Mouse (Mus musculus): ENCODE results near the gene Dock1. TPM values are rescaled to one million over a fixed set of nuclear protein-coding genes. Genes with fewer than 3 reads are reported as not detected.

Gene Dock1
- total RNA-seq (2014; rRNA removed): 14.2 and 15.2 TPM in 2 replicates
- polyA plus RNA-seq (2015; fragmentation: Nextera tagmentation; extraction: Ambion mirVana): 8.0 and 9.0 TPM in 2 replicates

- H3K4me1 ChIP-seq (ENCODE audit: insufficient read depth, low read length): peaks cover 3% of the 10 kb centered on the region; the same call in 1 of the 2 replicates
- WGBS: 4% methylated on average over 40 of the region's 77 CpGs
- no peaks in the 10 kb centered on the region for H3K9me3 ChIP-seq (ENCODE audit: low read length)
- H3K4me3 ChIP-seq (ENCODE audit: low read length): peak within 1 kb of the TSS; percentile 57
- peaks cover 4% of the 10 kb centered on the region; the same call in 1 of the 2 replicates for H3K27me3 ChIP-seq (ENCODE audit: insufficient read depth, low read length)
- no peak for TF ChIP-seq CTCF (IDR thresholded peaks at IDR 0.05; ENCODE audit: low read depth)
- H3K9ac ChIP-seq (replicated peaks; ENCODE audit: low read length): peak within 1 kb of the TSS; percentile 61
- peak; percentile 90 for ATAC-seq
- peak within 1 kb of the TSS; percentile 76 for H3K4me2 ChIP-seq (ENCODE audit: low read depth, low read length)
- H3K27ac ChIP-seq: peak within 1 kb of the TSS; percentile 70
- no peaks in the 10 kb centered on the region for H3K36me3 ChIP-seq (ENCODE audit: insufficient read depth, low read length)
- DNase-seq (ENCODE audit: low spot score): peak; percentile 68
Measured at GRCm38 (mm10) chr7:134670312-134671002, at the start of gene Dock1. Dock1 (plus strand) TSS chr7:134670654.

DNA sequence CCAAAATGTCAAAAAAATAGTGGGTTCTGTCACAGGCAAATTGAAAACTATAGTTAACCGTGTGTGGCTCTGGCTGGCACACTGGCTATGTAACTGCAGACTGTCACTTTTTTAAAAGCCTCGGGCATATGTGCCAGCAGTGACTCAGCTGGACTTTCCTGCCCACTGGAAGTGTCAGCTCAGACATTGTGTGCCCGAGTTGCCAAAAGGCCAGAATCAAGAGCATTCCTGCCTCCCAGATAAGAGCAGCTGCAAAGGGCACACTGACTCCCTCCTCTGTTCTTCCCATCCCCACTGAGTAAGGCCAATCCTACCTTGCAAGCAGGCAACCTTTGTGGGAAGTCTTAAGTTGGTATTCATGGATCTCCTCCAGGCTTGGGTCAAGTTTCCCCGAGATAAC is 42.5 kb upstream of the Dock1 start:
- Histone ChIP-seq H3K27me3 (ENCODE audit: insufficient read depth, low read length) (no peaks in the 10 kb centered on the region), H3K4me1 (ENCODE audit: insufficient read depth, low read length) (no peaks in the 10 kb centered on the region), H3K4me2 (ENCODE audit: low read depth, low read length) (no peak overlapping the region), H3K4me3 (ENCODE audit: low read length) (no peak overlapping the region), H3K9ac (replicated peaks; ENCODE audit: low read length) (no peak overlapping the region), H3K27ac (no peak overlapping the region), H3K9me3 (ENCODE audit: low read length) (no peaks in the 10 kb centered on the region), H3K36me3 (ENCODE audit: insufficient read depth, low read length) (no peaks in the 10 kb centered on the region)
- ATAC-seq: no peak
- WGBS: 72% methylated on average over 4 of the region's 4 CpGs
- no peak for TF ChIP-seq CTCF (IDR thresholded peaks at IDR 0.05; ENCODE audit: low read depth)
- DNase-seq (ENCODE audit: low spot score): no peak

GRCm38 (mm10) chr7:134650246-134650830 is 20.1 kb upstream of the Dock1 start:
- Histone ChIP-seq H3K9ac (replicated peaks; ENCODE audit: low read length) (no peak overlapping the region), H3K36me3 (ENCODE audit: insufficient read depth, low read length) (no peaks in the 10 kb centered on the region)
- DNase-seq (ENCODE audit: low spot score): no peak

DNA sequence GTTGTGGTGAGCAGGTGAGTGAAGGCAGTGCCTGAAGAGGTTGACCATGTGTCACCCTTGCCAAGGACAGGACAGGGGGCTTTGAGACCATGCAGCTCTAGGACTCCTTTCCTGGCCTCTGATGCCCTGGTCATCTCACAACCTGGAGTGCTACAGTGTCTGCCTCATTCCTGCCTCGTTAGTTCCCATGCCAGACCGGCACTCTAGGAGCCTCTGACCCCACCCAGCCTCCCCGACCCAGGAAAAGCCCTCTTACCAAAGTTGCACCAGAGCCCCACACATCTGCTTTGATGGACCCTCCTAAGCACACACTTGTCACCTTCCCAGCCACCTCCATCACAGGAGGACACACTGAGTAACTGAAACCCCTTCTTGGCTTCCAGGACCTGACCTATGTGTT is 19.4 kb upstream of the Dock1 start:
- Histone ChIP-seq H3K9ac (replicated peaks; ENCODE audit: low read length) (no peak overlapping the region), H3K36me3 (ENCODE audit: insufficient read depth, low read length) (no peaks in the 10 kb centered on the region), H3K9me3 (ENCODE audit: low read length) (no peaks in the 10 kb centered on the region), H3K27me3 (ENCODE audit: insufficient read depth, low read length) (no peaks in the 10 kb centered on the region), H3K4me3 (ENCODE audit: low read length) (no peak overlapping the region), H3K27ac (no peak overlapping the region), H3K4me2 (ENCODE audit: low read depth, low read length) (no peak overlapping the region), H3K4me1 (ENCODE audit: insufficient read depth, low read length) (no peaks in the 10 kb centered on the region)
- no peak for TF ChIP-seq CTCF (IDR thresholded peaks at IDR 0.05; ENCODE audit: low read depth)
- no peak for ATAC-seq
- 97% methylated on average over 3 of the region's 3 CpGs for WGBS
- no peak for DNase-seq (ENCODE audit: low spot score)

More at GRCm38 (mm10) chr7:134650246-134650830, 20.1 kb upstream of the Dock1 start:
- H3K9me3 ChIP-seq (ENCODE audit: low read length): no peaks in the 10 kb centered on the region
- H3K27ac ChIP-seq: no peak overlapping the region
- 87% methylated on average over 8 of the region's 8 CpGs for WGBS
- no peak for ATAC-seq
- no peak overlapping the region for H3K4me2 ChIP-seq (ENCODE audit: low read depth, low read length)
- no peaks in the 10 kb centered on the region for H3K27me3 ChIP-seq (ENCODE audit: insufficient read depth, low read length)
- no peak overlapping the region for H3K4me3 ChIP-seq (ENCODE audit: low read length)
- TF ChIP-seq CTCF (IDR thresholded peaks at IDR 0.05; ENCODE audit: low read depth): no peak
- H3K4me1 ChIP-seq (ENCODE audit: insufficient read depth, low read length): no peaks in the 10 kb centered on the region

GRCm38 (mm10) chr7:134663241-134663640 is 7.2 kb upstream of the Dock1 start:
- WGBS: 14% methylated on average over 2 of the region's 2 CpGs
- Histone ChIP-seq H3K9ac (replicated peaks; ENCODE audit: low read length) (no peak overlapping the region), H3K36me3 (ENCODE audit: insufficient read depth, low read length) (no peaks in the 10 kb centered on the region), H3K27me3 (ENCODE audit: insufficient read depth, low read length) (no peaks in the 10 kb centered on the region), H3K4me2 (ENCODE audit: low read depth, low read length) (no peak overlapping the region), H3K4me1 (ENCODE audit: insufficient read depth, low read length) (no peaks in the 10 kb centered on the region), H3K27ac (no peak overlapping the region), H3K9me3 (ENCODE audit: low read length) (0 out of 2 replicates have a peak, but pooled peaks cover 4% of the 10 kb centered on the region), H3K4me3 (ENCODE audit: low read length) (no peak overlapping the region)
- no peak for ATAC-seq
- TF ChIP-seq CTCF (IDR thresholded peaks at IDR 0.05; ENCODE audit: low read depth): no peak
- DNase-seq (ENCODE audit: low spot score): peak; percentile 31

DNA sequence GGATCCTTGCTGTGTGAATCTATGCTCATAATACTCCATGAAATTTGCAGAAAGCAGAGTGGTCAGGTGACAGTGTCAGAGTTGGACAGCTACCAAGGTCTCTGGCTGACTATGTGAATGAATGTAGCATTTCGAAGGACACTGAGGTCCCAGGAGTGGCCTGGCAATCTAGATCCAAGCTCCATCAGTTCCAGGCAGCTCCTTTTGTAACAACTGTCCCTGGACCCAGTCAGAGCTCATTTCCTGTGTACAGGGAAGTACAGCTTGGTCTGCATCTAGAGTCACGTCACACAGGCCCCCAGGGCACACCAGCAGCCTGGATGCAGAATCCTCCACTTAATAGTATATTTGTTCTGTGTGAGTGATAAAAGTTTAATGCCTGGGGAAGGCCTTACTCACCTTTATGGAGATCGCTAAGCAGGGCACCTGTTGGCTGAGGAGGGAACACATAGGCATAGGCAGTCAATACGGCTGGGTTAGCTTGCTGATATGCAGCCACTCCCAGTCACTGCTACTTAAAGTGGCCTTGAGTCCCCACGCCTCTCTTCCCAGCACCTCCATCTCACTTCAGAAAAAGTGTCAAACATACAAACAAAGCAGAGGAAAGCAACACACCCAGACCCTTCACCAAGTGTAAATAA is 4.7 kb upstream of the Dock1 start:
- Histone ChIP-seq H3K4me2 (ENCODE audit: low read depth, low read length) (no peak overlapping the region), H3K4me3 (ENCODE audit: low read length) (no peak overlapping the region), H3K4me1 (ENCODE audit: insufficient read depth, low read length) (0 out of 2 replicates have a peak, but pooled peaks cover 3% of the 10 kb centered on the region), H3K36me3 (ENCODE audit: insufficient read depth, low read length) (no peaks in the 10 kb centered on the region), H3K9ac (replicated peaks; ENCODE audit: low read length) (no peak overlapping the region), H3K9me3 (ENCODE audit: low read length) (no peaks in the 10 kb centered on the region), H3K27ac (no peak overlapping the region), H3K27me3 (ENCODE audit: insufficient read depth, low read length) (peaks cover 4% of the 10 kb centered on the region; the same call in 1 of the 2 replicates)
- DNase-seq (ENCODE audit: low spot score) (no peak), ATAC-seq (no peak)
- WGBS: 76% methylated on average over 5 of the region's 5 CpGs
- no peak for TF ChIP-seq CTCF (IDR thresholded peaks at IDR 0.05; ENCODE audit: low read depth)

Data from hindbrain, postnatal 0 days (tissue).